Mouse (Mus musculus): Measurements from ENCODE around the gene Pi16.

GRCm38 (mm10) chr17:29293807-29294605 is 23.5 kb upstream of the Pi16 start:
- TF ChIP-seq POLR2A (IDR thresholded peaks at IDR 0.05; ENCODE audit: borderline replicate concordance, insufficient read depth, low read length): no peak
- peak; percentile 19; the same call in 1 of the 2 replicates for TF ChIP-seq CTCF (IDR thresholded peaks at IDR 0.05; ENCODE audit: borderline replicate concordance, insufficient read depth, low read depth, low read length)

Data from cerebellum, adult 2 months (tissue).